Mouse (Mus musculus) layer of hippocampus, adult 2 months (tissue): Measurements from ENCODE around the gene Hoxc5. TPM values are rescaled to one million over a fixed set of nuclear protein-coding genes. Genes with fewer than 3 reads are reported as not detected.

Source experiments
- DNase-seq, 2 experiments: peaks; one replicate each; pipeline ENCODE4 v3.0.0; 2022; ENCODE audit warnings: low spot score in 2 of 2
- H3K27ac ChIP-seq: fragments of 200-600 bp; 2 replicates; pipeline ENCODE4 v1.8.1; 2022
- H3K4me3 ChIP-seq: fragments of 200-600 bp; 2 replicates; pipeline ENCODE4 v1.8.1; 2022; ENCODE audit warnings: mild to moderate bottlenecking
- CTCF ChIP-seq: fragments of 200-600 bp; conservative IDR thresholded peaks from 2 replicates; pipeline ENCODE4 v1.8.1; 2022; ENCODE audit warnings: antibody characterized with exemption, mild to moderate bottlenecking, moderate library complexity
- total RNA-seq, 2 experiments: library from RNA; stranded (reverse); gene quantifications; 2 replicates each; pipeline ENCODE4 v1.2.3; 2021

The Hoxc5 gene
- total RNA-seq, 2 experiments from 2014 or later = not detected

DNA sequence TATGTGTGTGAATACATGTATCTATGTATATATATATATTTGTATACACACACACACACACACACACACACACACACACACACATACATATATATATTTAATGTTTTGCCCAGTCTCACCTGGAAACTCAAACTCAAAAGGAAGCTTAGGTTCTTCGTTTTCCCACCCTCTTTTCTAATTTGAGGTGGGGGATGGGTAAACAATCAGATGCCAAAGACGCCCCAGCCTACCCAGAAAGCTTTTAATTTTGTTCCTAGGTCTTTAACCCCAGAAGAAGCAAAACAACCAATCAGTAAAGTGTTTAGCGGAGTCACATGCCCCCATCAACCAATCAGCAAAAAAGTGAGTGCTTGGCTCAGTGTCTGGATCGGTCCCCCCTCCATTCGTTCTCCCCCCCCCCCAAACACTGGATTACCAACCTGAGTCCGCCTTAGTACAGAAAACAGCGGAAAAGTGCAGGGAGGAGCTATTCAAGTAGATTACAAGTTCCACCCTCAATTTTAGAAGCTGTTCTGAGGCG lies 53.7 kb downstream of the Hoxc5 start:
- DNase-seq = no peak
- no peak overlapping the region for H3K27ac ChIP-seq
- H3K4me3 ChIP-seq = no peak overlapping the region
- no peak for TF ChIP-seq CTCF

DNA sequence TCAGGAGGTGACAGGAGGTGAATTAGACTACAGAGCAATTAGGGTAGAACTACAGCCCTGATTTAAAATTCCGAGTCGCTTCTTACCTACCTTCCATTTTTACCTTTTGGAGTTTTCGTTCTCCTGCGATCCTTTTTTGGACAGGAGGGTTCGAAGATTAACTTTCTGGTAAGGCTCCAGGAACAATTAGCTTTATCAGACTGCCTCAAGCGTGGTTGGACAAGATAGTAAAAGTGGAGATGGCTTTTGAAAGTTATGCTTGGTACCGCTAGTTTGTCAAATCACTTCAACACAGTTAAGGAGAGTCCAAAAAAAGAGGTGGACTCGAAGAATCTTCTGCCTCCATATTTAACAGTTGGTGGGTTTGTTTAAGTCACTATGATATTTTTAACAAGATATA lies 54.3 kb downstream of the Hoxc5 start:
- TF ChIP-seq CTCF = no peak
- no peak for DNase-seq
- Histone ChIP-seq H3K27ac (no peak overlapping the region), H3K4me3 (no peak overlapping the region)

DNA sequence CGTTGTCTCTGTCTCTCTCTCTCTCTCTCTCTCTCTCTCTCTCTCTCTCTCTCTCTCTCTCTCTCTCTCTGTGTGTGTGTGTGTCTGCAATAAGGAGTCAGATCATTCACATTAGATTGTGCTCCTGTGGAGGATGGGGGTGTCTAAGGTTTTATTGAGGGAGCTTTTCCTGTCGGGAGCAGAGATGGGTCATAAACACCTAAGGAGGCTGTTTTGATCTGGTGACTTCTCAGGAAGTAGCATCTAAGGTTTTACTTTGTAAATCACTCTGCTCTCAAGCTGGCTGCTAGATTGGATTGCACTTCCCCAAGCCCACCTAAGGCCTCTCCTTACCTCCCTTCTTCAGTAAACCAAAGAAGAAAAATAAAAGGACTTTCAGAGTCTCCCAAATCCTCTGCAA lies 56.9 kb downstream of the Hoxc5 start:
- H3K4me3 ChIP-seq = no peak overlapping the region
- no peak for TF ChIP-seq CTCF
- no peak overlapping the region for H3K27ac ChIP-seq
- DNase-seq = no peak

DNA sequence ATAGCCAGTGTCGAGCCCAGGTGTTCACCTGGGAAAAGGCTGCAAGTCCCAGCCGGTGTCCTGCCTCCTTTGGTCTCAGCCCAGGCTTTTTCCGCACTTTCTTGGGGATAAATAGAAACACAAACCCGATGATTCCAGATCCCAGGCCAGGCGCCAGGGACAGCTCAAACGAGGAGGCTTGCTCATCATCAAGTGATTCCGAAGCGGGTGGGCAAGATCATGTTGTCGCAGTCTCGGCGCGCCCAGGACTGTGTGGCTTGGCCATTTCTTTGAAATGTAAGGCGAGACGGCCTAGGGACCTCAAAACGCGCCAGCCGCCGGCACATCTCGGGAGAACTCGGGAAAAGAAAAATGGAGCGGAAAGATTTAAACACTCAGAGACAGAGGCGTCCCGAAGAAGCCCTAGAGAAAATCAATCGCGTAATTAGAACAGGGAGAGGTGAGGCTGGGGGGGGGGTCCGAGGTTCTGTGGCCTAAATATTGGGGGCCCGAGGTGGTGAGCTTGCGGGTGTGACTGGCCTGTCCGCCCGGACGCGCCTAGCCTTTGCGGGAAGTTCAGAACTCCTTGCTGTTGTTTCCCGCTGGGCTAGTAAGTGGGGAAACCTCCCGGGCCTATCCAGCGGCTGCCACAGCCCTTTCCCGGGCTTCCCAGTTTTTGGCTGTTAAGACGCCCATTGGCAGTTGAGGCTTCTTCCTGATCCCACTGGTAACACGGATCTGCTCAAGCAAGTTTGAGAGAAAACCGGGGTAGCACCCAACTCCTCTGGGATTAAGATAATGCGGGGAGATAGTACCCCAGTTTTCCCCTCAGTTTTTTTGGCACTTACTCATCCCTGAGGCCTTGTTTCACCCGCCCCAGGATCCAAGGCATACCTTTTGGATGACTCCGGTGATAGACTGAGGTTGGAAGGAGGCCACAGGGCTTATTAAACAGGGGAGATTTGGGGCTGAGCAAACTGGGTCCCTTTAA lies 60.3 kb downstream of the Hoxc5 start:
- Histone ChIP-seq H3K4me3 (no peak overlapping the region), H3K27ac (no peak overlapping the region)
- TF ChIP-seq CTCF = no peak
- no peak for DNase-seq

DNA sequence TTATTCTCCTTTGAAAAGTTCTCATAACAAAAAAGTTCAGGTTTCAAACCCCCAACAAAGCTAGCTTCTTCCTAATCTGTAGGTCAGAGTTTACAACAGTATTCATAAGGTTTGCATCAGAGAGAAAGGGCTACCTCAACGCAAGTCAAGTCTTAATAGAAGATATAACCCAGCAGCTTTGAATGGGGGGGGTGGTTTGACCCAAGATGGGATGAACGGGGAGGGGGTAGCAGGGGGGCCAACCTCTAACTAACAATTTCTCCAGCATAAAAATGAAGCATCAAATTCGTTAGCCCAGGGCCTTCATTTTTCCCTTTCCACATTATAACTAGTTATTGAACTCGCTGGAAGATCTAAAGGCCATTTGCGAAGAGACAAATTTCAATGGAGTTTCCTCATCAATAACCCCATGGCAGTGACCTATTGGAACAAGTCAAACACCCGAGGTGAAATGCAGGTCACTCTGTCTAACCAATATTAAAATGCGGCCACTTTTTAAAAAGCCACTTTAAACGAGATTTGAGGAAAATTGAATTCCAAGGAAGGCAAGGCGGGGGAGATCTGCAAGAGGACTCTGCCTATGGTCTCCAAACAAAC lies 61.8 kb downstream of the Hoxc5 start:
- Histone ChIP-seq H3K27ac (no peak overlapping the region), H3K4me3 (no peak overlapping the region)
- no peak for TF ChIP-seq CTCF
- no peak for DNase-seq

DNA sequence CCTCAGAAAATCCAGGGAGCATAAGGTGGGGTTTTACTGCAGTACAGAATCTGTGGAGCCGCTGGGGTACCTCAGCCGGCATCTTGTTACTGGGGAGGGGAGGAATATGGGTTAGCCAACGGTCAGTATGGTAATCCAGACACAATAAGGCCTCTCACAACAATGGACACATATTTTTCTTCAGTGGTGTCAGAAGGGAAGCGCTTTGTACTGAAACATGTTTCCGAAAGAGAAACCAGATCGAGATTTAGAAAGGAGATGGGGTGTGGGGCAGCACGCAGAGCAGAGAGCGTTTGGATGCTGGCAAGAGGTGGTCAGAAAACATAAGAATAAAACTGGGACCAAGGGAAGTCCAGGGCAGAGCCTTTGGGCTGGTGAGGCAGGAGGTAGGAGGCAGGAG lies 62.9 kb downstream of the Hoxc5 start:
- no peak for DNase-seq
- H3K27ac ChIP-seq = no peak overlapping the region
- TF ChIP-seq CTCF = no peak
- H3K4me3 ChIP-seq = no peak overlapping the region

DNA sequence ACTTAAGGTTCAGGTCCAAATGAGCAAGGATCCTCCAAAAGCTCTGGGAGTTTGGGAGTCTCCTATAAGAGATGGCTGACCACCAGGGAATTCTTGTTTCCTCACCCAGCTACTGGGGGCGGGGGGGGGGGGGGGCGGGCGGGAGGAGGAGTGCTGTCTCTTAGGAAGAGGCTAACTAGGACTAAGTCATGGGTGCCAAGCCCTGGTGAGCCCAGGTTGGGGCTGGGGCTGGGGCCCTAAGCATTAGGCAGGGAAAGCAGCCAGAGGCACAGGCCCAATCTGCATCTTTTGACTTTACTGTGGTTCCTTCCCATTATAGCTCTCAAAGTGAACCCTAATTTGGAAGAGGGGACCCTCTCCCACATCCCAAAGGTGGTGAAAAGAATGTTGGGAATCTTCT lies 64.9 kb downstream of the Hoxc5 start:
- no peak for TF ChIP-seq CTCF
- no peak for DNase-seq
- H3K27ac ChIP-seq = no peak overlapping the region
- H3K4me3 ChIP-seq = no peak overlapping the region

DNA sequence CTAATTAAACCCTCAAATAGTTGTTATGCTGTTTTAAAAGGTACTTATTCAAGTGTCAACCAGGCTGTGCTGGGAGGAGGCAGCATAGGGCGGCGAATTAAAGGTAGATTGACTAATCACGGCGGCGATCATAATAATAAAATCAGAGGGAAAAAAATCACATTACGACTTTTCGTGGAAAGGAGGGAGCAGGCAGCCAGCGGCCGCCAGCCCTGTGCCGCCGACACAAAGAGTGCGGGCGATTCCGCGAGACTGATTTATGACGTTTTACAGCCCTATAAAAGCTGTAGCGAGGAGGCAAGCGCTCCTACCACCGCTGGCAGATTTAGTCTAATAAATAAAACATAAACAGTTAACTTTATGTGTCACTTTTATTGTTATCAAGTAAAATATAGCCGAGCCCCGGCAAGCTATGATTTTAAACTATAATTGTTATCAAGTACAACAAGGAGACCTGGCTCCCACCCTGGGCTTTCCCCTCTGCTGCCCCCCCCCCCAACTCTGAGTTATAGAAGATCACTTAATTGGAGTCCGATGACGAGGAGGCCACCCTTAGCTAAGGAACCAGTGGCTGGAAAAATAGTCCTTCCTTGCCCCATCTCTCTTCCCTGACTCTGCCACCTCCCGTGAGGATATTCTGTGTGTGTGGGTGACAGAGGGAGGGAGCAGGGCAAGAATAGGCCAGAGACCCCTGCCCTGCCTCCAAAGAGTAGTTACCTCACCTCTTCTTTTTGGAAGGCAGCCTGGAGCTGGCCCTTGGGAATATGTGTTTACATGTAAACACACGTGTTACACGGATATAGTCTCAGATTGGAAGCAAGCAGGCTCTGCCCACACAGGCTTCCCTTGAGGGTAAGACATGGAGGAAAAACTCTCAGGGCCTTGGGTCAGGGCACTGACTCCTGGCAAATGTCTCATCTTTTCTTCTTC lies 65.7 kb downstream of the Hoxc5 start:
- Histone ChIP-seq H3K4me3 (no peak overlapping the region), H3K27ac (no peak overlapping the region)
- no peak for DNase-seq
- TF ChIP-seq CTCF = no peak

DNA sequence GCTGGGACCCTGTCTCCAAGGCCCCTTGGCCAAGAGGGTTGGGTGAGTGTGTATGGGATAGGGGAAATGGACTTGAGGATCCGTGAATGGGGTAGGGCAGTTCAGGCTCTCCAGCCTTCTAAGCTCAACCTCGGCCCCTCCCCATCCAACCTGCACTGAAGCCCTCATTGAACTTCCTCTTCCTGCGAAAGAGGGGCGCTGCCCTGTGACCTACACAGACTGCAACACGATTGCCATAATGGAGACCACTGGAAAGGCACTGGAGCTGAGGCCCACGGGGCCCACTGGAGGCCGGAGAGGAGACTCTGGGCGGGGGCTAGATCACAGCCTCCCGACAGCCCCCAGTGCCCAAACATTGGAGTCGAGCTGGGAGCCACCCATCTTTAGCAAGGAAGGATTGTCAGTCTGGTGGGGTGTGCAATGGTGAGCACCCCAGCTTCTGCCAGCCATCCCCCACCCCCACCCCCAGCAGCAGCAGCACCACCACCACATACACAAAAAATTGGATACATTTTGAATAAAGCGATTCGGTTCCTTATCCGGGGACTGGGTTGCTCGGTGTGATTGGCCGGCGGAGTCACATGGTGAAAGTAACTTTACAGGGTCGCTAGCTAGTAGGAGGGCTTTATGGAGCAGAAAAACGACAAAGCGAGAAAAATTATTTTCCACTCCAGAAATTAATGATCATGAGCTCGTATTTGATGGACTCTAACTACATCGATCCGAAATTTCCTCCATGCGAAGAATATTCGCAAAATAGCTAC lies 67.0 kb downstream of the Hoxc5 start:
- no peak overlapping the region for H3K27ac ChIP-seq
- no peak for DNase-seq
- H3K4me3 ChIP-seq = no peak overlapping the region
- no peak for TF ChIP-seq CTCF

DNA sequence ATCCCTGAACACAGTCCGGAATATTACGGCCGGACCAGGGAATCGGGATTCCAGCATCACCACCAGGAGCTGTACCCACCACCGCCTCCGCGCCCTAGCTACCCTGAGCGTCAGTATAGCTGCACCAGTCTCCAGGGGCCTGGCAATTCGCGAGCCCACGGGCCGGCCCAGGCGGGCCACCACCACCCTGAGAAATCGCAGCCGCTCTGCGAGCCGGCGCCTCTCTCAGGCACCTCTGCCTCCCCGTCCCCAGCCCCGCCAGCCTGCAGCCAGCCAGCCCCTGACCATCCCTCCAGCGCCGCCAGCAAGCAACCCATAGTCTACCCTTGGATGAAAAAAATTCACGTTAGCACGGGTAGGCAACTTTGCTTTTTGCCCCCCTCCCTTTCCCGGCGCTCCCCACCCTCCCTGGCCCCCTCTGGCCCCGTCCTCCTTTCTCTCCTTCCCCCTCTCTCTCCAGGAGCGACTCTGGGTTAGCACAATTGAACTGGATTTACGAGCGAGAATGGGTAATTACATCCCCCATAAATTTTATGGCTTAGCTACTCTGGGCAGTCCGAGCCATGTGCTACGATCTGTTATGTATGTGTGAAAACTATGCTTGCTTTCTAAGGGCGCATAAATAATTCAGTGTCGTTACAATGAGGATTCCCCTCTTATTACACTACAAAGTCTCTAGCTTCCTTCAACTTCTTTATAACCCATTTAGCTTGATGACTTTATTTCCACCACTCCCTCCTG lies 67.7 kb downstream of the Hoxc5 start:
- DNase-seq = no peak
- Histone ChIP-seq H3K4me3 (no peak overlapping the region), H3K27ac (no peak overlapping the region)
- TF ChIP-seq CTCF = no peak

DNA sequence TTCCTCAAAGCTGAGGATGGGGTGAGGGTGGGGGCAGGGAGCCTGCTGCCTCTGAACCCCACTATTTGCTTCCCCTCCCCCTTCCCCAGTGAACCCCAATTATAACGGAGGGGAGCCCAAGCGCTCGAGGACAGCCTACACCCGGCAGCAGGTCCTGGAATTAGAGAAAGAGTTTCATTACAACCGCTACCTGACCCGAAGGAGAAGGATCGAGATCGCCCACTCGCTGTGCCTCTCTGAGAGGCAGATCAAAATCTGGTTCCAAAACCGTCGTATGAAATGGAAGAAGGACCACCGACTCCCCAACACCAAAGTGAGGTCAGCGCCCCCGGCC lies 68.3 kb downstream of the Hoxc5 start:
- DNase-seq = no peak
- no peak overlapping the region for H3K27ac ChIP-seq
- TF ChIP-seq CTCF = no peak
- H3K4me3 ChIP-seq = no peak overlapping the region
